Mouse (Mus musculus) heart, postnatal 0 days (tissue): ENCODE results near the gene Tdrd9. TPM values are rescaled to one million over a fixed set of nuclear protein-coding genes. Genes with fewer than 3 reads are reported as not detected.
A peak's percentile ranks its signal among the peaks of the same experiment; 100 is the strongest.

Source experiments
- ATAC-seq: fragments of 200-750 bp; cut with Nextera tagmentation; 2 replicates; pipeline ENCODE4 v1.8.0; 2017; ENCODE audit warnings: low read depth, moderate number of reproducible peaks, moderate library complexity; ENCODE audit not compliant: insufficient read depth
- DNase-seq: peaks from one replicate; pipeline ENCODE4 v3.0.0-alpha.2; 2016; ENCODE audit warnings: low spot score
- H3K27ac ChIP-seq: fragments of 300-500 bp; sonication (generic); 2 replicates; pipeline ENCODE4 v1.5.1; 2014; ENCODE audit warnings: low read depth, mild to moderate bottlenecking
- H3K27me3 ChIP-seq: fragments of 300-500 bp; sonication (generic); 2 replicates; pipeline ENCODE4 v1.6.1; 2014; ENCODE audit warnings: low read length, mixed read lengths; ENCODE audit not compliant: control insufficient read depth, insufficient read depth
- H3K36me3 ChIP-seq: fragments of 300-500 bp; sonication (generic); replicated peaks from 2 replicates; pipeline ENCODE4 v1.6.1; 2014; ENCODE audit warnings: low read length, mixed read lengths; ENCODE audit not compliant: control insufficient read depth, insufficient read depth
- H3K4me1 ChIP-seq: fragments of 300-500 bp; sonication (generic); 2 replicates; pipeline ENCODE4 v1.6.1; 2014; ENCODE audit warnings: antibody characterized with exemption; ENCODE audit not compliant: control insufficient read depth, insufficient read depth
- H3K4me2 ChIP-seq: fragments of 300-500 bp; sonication (generic); 2 replicates; pipeline ENCODE4 v1.6.1; 2014; ENCODE audit warnings: low read depth, mild to moderate bottlenecking, low read length, moderate library complexity
- H3K4me3 ChIP-seq: fragments of 300-500 bp; sonication (generic); 2 replicates; pipeline ENCODE4 v1.5.1; 2014; ENCODE audit warnings: low read depth, low read length
- H3K9ac ChIP-seq: fragments of 300-500 bp; sonication (generic); replicated peaks from 2 replicates; pipeline ENCODE4 v1.6.1; 2014; ENCODE audit warnings: low read depth, low read length, mixed read lengths
- H3K9me3 ChIP-seq: fragments of 300-500 bp; sonication (generic); replicated peaks from 2 replicates; pipeline ENCODE4 v1.6.1; 2016; ENCODE audit warnings: low read length; ENCODE audit not compliant: control insufficient read depth
- CTCF ChIP-seq: IDR thresholded peaks from 2 replicates; pipeline ENCODE4 v1.5.1; 2016; ENCODE audit warnings: antibody characterized with exemption, control low read depth, low read depth
- EP300 ChIP-seq: IDR thresholded peaks from 2 replicates; pipeline ENCODE4 v1.6.1; 2016; ENCODE audit warnings: antibody characterized with exemption, low read depth
- WGBS: fragments of 180-500 bp; shearing (Covaris S2); extraction: QIAGEN DNeasy Blood & Tissue Kit; methylation state at CpG from one replicate; pipeline ENCODE4 v1.1.7; 2014; 5-methylcytosine and 5-hydroxymethylcytosine counted together
- polyA plus RNA-seq: library from polyadenylated mRNA; unstranded; fragments of >200 nt; fragmentation: Nextera tagmentation; extraction: Ambion mirVana; gene quantifications from 2 replicates; pipeline ENCODE4 v1.2.1, GENCODE M21; 2015
- total RNA-seq: library from RNA; depleted of rRNA; stranded (reverse); fragments of >200 nt; gene quantifications from 2 replicates; pipeline ENCODE4 v1.2.3, GENCODE M21; 2014; ENCODE audit warnings: low replicate concordance

The Tdrd9 gene
- total and polyA plus RNA-seq, 2 experiments from 2014 or later, result 0.11 TPM; not detected in 1

- TF ChIP-seq EP300, result no peak
- no peak for TF ChIP-seq CTCF
- Histone ChIP-seq H3K27ac (no peak overlapping the region), H3K4me2 (no peak overlapping the region), H3K9ac (no peak overlapping the region), H3K4me3 (no peak overlapping the region), H3K9me3 (no peaks in the 10 kb centered on the region), H3K4me1 (no peaks in the 10 kb centered on the region), H3K27me3 (no peaks in the 10 kb centered on the region), H3K36me3 (no peaks in the 10 kb centered on the region)
- WGBS, result 87% methylated on average over 10 of the region's 10 CpGs
- no peak for DNase-seq
- ATAC-seq, result no peak
Measured at GRCm38 (mm10) chr12:112038441-112038840, 67.1 kb downstream of the Tdrd9 start.

- TF ChIP-seq CTCF, result no peak
- TF ChIP-seq EP300, result no peak
- DNase-seq (no peak), ATAC-seq (no peak)
- Histone ChIP-seq H3K27me3 (no peaks in the 10 kb centered on the region), H3K4me1 (no peaks in the 10 kb centered on the region), H3K4me2 (no peak overlapping the region), H3K9ac (no peak overlapping the region), H3K36me3 (no peaks in the 10 kb centered on the region), H3K9me3 (no peaks in the 10 kb centered on the region), H3K27ac (no peak overlapping the region), H3K4me3 (no peak overlapping the region)
- WGBS, result 89% methylated on average over 10 of the region's 10 CpGs
Measured at GRCm38 (mm10) chr12:112039169-112039568, 67.8 kb downstream of the Tdrd9 start.

GRCm38 (mm10) chr12:112042681-112043080, 71.3 kb downstream of the Tdrd9 start:
- H3K27me3 ChIP-seq, result no peaks in the 10 kb centered on the region
- H3K9ac ChIP-seq, result no peak overlapping the region
- no peak overlapping the region for H3K4me3 ChIP-seq
- no peaks in the 10 kb centered on the region for H3K9me3 ChIP-seq
- no peak overlapping the region for H3K4me2 ChIP-seq
- H3K4me1 ChIP-seq, result no peaks in the 10 kb centered on the region
- WGBS, result 77% methylated on average over 14 of the region's 14 CpGs
- TF ChIP-seq CTCF (no peak), EP300 (no peak)
- no peaks in the 10 kb centered on the region for H3K36me3 ChIP-seq
- DNase-seq, result no peak
- no peak overlapping the region for H3K27ac ChIP-seq
- ATAC-seq, result no peak

- H3K4me3 ChIP-seq, result no peak overlapping the region
- H3K36me3 ChIP-seq, result no peaks in the 10 kb centered on the region
- no peak overlapping the region for H3K4me2 ChIP-seq
- WGBS, result 10% methylated on average over 6 of the region's 6 CpGs
- H3K9me3 ChIP-seq, result no peaks in the 10 kb centered on the region
- peak; percentile 47; the same call in 1 of the 2 replicates for ATAC-seq
- peak; percentile 35 for DNase-seq
- H3K9ac ChIP-seq, result no peak overlapping the region
- no peaks in the 10 kb centered on the region for H3K27me3 ChIP-seq
- no peak overlapping the region for H3K27ac ChIP-seq
- peak; percentile 87 for TF ChIP-seq CTCF
- TF ChIP-seq EP300, result no peak
- H3K4me1 ChIP-seq, result no peaks in the 10 kb centered on the region
Measured at GRCm38 (mm10) chr12:112077651-112078050, 106.3 kb downstream of the Tdrd9 start.

GRCm38 (mm10) chr12:112079911-112080310, 108.6 kb downstream of the Tdrd9 start:
- WGBS, result 56% methylated on average over 8 of the region's 8 CpGs

GRCm38 (mm10) chr12:112080911-112081310, 109.6 kb downstream of the Tdrd9 start:
- DNase-seq, result no peak
- 78% methylated on average over 4 of the region's 4 CpGs for WGBS
- no peaks in the 10 kb centered on the region for H3K36me3 ChIP-seq
- no peak for ATAC-seq
- no peaks in the 10 kb centered on the region for H3K27me3 ChIP-seq
- TF ChIP-seq EP300 (no peak), CTCF (no peak)
- H3K9ac ChIP-seq, result no peak overlapping the region
- no peaks in the 10 kb centered on the region for H3K4me1 ChIP-seq
- H3K27ac ChIP-seq, result no peak overlapping the region
- no peaks in the 10 kb centered on the region for H3K9me3 ChIP-seq
- no peak overlapping the region for H3K4me2 ChIP-seq
- no peak overlapping the region for H3K4me3 ChIP-seq

More at GRCm38 (mm10) chr12:112079911-112080310, 108.6 kb downstream of the Tdrd9 start:
- ATAC-seq (no peak), DNase-seq (no peak)
- no peak for TF ChIP-seq EP300
- TF ChIP-seq CTCF, result no peak
- Histone ChIP-seq H3K4me2 (no peak overlapping the region), H3K9me3 (no peaks in the 10 kb centered on the region), H3K27ac (no peak overlapping the region), H3K4me3 (no peak overlapping the region), H3K4me1 (no peaks in the 10 kb centered on the region), H3K27me3 (no peaks in the 10 kb centered on the region), H3K9ac (no peak overlapping the region), H3K36me3 (no peaks in the 10 kb centered on the region)
